Mouse (Mus musculus) stomach, embryonic 14.5 days (tissue): ENCODE results near the gene Cbx5. TPM values are rescaled to one million over a fixed set of nuclear protein-coding genes. Genes with fewer than 3 reads are reported as not detected.

ENCODE experiments used
- ATAC-seq: fragments of 200-750 bp; cut with Nextera tagmentation; 2 replicates; pipeline ENCODE4 v1.8.0; 2017; ENCODE audit warnings: low read depth, moderate TSS enrichment; ENCODE audit not compliant: insufficient number of reproducible peaks, insufficient read depth, low FRiP score
- H3K27ac ChIP-seq: fragments of 300-500 bp; sonication (generic); 2 replicates; pipeline ENCODE4 v1.5.1; 2014; ENCODE audit warnings: mild to moderate bottlenecking, low read length, moderate library complexity, mixed read lengths
- H3K27me3 ChIP-seq: fragments of 300-500 bp; sonication (generic); 2 replicates; pipeline ENCODE4 v1.6.1; 2014; ENCODE audit warnings: low read length, control low read depth, mixed read lengths; ENCODE audit not compliant: control insufficient read depth, insufficient read depth
- H3K36me3 ChIP-seq: fragments of 300-500 bp; sonication (generic); 2 replicates; pipeline ENCODE4 v1.6.1; 2014; ENCODE audit warnings: mild to moderate bottlenecking, control low read depth, low read length, moderate library complexity, mixed read lengths; ENCODE audit not compliant: control insufficient read depth, insufficient read depth
- H3K4me1 ChIP-seq: fragments of 300-500 bp; sonication (generic); 2 replicates; pipeline ENCODE4 v1.6.1; 2014; ENCODE audit warnings: low read length, control low read depth, mixed read lengths; ENCODE audit not compliant: control insufficient read depth, insufficient read depth
- H3K4me2 ChIP-seq: fragments of 300-500 bp; sonication (generic); replicated peaks from 2 replicates; pipeline ENCODE4 v1.6.1; 2014; ENCODE audit warnings: low read depth, low read length, control low read depth
- H3K4me3 ChIP-seq: fragments of 300-500 bp; sonication (generic); 2 replicates; pipeline ENCODE4 v1.5.1; 2014; ENCODE audit warnings: low read depth, low read length, control low read depth
- H3K9ac ChIP-seq: fragments of 300-500 bp; sonication (generic); replicated peaks from 2 replicates; pipeline ENCODE4 v1.6.1; 2014; ENCODE audit warnings: low read depth, mild to moderate bottlenecking, control low read depth, low read length, moderate library complexity, mixed read lengths
- H3K9me3 ChIP-seq: fragments of 300-500 bp; sonication (generic); 2 replicates; pipeline ENCODE4 v1.6.1; 2016; ENCODE audit warnings: low read depth, low read length, control low read depth; ENCODE audit not compliant: control insufficient read depth
- WGBS: fragments of 180-500 bp; shearing (Covaris S2); extraction: QIAGEN DNeasy Blood & Tissue Kit; methylation state at CpG from one replicate; pipeline ENCODE4 v1.1.7; 2014; 5-methylcytosine and 5-hydroxymethylcytosine counted together
- polyA plus RNA-seq: library from polyadenylated mRNA; unstranded; fragments of >200 nt; fragmentation: Nextera tagmentation; extraction: Ambion mirVana; gene quantifications from 2 replicates; pipeline ENCODE4 v1.2.1, GENCODE M21; 2014

Cbx5 gene
- polyA plus RNA-seq, 1 experiment from 2014 or later = 154 TPM

DNA sequence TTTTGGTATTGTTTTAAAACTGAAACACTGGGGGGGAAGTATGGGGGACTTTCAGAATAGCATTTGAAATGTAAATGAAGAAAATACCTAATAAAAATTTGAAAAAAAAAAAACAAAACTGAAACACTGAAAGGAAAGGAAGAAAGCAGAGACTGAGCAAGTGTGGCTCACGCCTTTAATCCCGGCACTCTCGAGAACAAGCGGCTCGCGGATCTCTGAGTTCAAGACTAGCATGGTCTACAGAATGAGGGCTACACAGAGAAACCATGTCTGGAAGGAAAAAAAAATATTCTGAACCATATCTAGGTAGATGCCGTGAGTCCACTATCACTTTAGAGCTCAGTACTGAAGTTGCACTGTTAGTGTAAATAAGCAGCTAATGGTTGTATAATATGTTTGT is 2.3 kb downstream of the Cbx5 start:
- H3K27ac ChIP-seq = no peak overlapping the region
- ATAC-seq = no peak
- peaks cover 2% of the 10 kb centered on the region; the same call in 1 of the 2 replicates for H3K4me1 ChIP-seq
- H3K9ac ChIP-seq = no peak overlapping the region
- no peaks in the 10 kb centered on the region for H3K9me3 ChIP-seq
- no peaks in the 10 kb centered on the region for H3K27me3 ChIP-seq
- peaks cover 10% of the 10 kb centered on the region for H3K36me3 ChIP-seq
- WGBS = 89% methylated on average over 7 of the region's 7 CpGs
- H3K4me3 ChIP-seq = no peak overlapping the region
- no peak overlapping the region for H3K4me2 ChIP-seq

DNA sequence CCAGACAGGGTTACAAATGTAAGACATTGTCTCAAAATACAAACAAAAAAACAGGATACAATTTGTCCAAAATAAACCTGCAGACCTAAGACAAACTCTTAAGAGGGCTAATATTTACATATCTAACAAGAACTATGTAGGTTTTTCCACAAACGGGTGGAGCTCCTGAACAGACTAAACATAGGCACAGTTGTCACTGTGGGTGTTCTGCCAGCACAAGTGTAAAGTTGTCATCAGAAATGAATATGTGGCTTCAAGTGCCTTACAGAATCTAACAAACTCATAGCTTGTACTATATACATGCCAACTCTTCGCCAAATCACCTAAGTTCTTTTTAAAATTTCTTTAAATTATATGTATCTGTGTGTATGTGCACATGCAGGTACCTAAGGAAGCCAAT is 6.5 kb downstream of the Cbx5 start:
- Histone ChIP-seq H3K9me3 (no peaks in the 10 kb centered on the region), H3K9ac (no peak overlapping the region), H3K4me1 (peaks cover 10% of the 10 kb centered on the region; the same call in 1 of the 2 replicates), H3K27ac (no peak overlapping the region), H3K27me3 (no peaks in the 10 kb centered on the region), H3K36me3 (0 out of 2 replicates have a peak, but pooled peaks cover 3% of the 10 kb centered on the region), H3K4me2 (no peak overlapping the region), H3K4me3 (no peak overlapping the region)
- 74% methylated on average over 2 of the region's 2 CpGs for WGBS
- ATAC-seq = no peak

DNA sequence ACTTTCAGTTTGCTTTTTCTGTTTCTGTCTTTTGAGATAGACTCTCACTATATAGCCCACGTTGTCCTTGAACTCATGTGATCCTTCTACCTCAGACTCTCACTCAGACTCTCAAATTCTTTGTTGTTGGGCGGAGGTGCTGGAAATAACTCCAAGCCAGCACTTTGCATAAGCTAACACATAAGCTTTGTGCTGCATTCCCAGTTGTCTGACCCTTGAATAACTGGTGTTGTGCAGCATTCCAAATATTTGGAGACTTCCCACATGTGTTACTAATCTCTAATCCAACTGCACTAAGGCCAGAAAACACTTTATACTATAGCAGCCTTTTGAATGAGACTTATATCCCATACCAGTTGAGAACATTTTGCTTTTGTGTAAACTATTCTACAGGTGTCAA is 10.7 kb downstream of the Cbx5 start:
- H3K27me3 ChIP-seq = no peaks in the 10 kb centered on the region
- H3K4me1 ChIP-seq = peaks cover 17% of the 10 kb centered on the region; the same call in 1 of the 2 replicates
- no peak overlapping the region for H3K4me2 ChIP-seq
- WGBS = 62% methylated on average over 2 of the region's 2 CpGs
- no peak overlapping the region for H3K9ac ChIP-seq
- H3K4me3 ChIP-seq = no peak overlapping the region
- H3K36me3 ChIP-seq = no peaks in the 10 kb centered on the region
- H3K9me3 ChIP-seq = no peaks in the 10 kb centered on the region
- H3K27ac ChIP-seq = no peak overlapping the region; the same call in 1 of the 2 replicates
- ATAC-seq = no peak

- H3K36me3 ChIP-seq = no peaks in the 10 kb centered on the region
- no peak for ATAC-seq
- WGBS = 71% methylated on average over 2 of the region's 2 CpGs
- no peak overlapping the region for H3K4me2 ChIP-seq
- no peak overlapping the region for H3K27ac ChIP-seq
- no peak overlapping the region for H3K9ac ChIP-seq
- no peaks in the 10 kb centered on the region for H3K27me3 ChIP-seq
- H3K4me1 ChIP-seq = peaks cover 17% of the 10 kb centered on the region; the same call in 1 of the 2 replicates
- H3K9me3 ChIP-seq = no peaks in the 10 kb centered on the region
- no peak overlapping the region for H3K4me3 ChIP-seq
Observed at GRCm38 (mm10) chr15:103227572-103227971, 12.0 kb downstream of the Cbx5 start.

- H3K4me3 ChIP-seq = no peak overlapping the region
- H3K9ac ChIP-seq = no peak overlapping the region
- H3K27ac ChIP-seq = no peak overlapping the region
- H3K36me3 ChIP-seq = no peaks in the 10 kb centered on the region
- H3K27me3 ChIP-seq = no peaks in the 10 kb centered on the region
- ATAC-seq = no peak
- H3K4me1 ChIP-seq = peaks cover 17% of the 10 kb centered on the region; the same call in 1 of the 2 replicates
- H3K4me2 ChIP-seq = no peak overlapping the region
- no peaks in the 10 kb centered on the region for H3K9me3 ChIP-seq
- WGBS = 62% methylated on average over 3 of the region's 3 CpGs
Observed at GRCm38 (mm10) chr15:103227022-103227421, 12.6 kb downstream of the Cbx5 start.

DNA sequence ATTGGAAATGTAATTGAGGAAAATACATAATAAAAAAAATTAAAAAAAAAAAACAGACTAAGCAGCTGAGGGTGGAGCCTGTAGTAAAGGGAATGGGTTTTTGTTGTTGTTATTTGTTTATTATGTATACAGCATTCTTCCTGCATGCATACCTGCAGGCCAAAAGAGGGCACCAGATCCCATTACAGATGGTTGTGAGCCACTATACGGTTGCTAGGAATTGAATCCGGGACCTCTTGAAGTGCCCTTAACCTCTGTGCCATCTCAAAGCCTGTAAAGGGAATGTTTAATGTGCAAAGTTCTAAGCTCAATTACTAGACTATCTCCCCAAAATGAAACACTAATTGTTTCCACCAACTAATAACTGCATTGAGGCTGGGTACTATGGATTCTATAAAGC is 15.5 kb downstream of the Cbx5 start:
- no peak overlapping the region for H3K27ac ChIP-seq
- no peak for ATAC-seq
- no peaks in the 10 kb centered on the region for H3K9me3 ChIP-seq
- no peak overlapping the region for H3K4me2 ChIP-seq
- no peak overlapping the region for H3K4me3 ChIP-seq
- H3K9ac ChIP-seq = no peak overlapping the region
- H3K36me3 ChIP-seq = no peaks in the 10 kb centered on the region; the same call in 1 of the 2 replicates
- H3K4me1 ChIP-seq = peaks cover 18% of the 10 kb centered on the region; the same call in 1 of the 2 replicates
- WGBS = 96% methylated on average over 2 of the region's 2 CpGs
- no peaks in the 10 kb centered on the region for H3K27me3 ChIP-seq

GRCm38 (mm10) chr15:103221386-103221785 is 18.2 kb downstream of the Cbx5 start:
- Histone ChIP-seq H3K9me3 (no peaks in the 10 kb centered on the region), H3K27me3 (no peaks in the 10 kb centered on the region), H3K4me3 (no peak overlapping the region), H3K27ac (no peak overlapping the region), H3K36me3 (no peaks in the 10 kb centered on the region; the same call in 1 of the 2 replicates), H3K9ac (no peak overlapping the region), H3K4me1 (peaks cover 12% of the 10 kb centered on the region; the same call in 1 of the 2 replicates), H3K4me2 (no peak overlapping the region)
- no peak for ATAC-seq
- 69% methylated on average over 1 of the region's 1 CpGs for WGBS

- Histone ChIP-seq H3K4me2 (no peak overlapping the region), H3K9me3 (no peaks in the 10 kb centered on the region), H3K4me1 (peaks cover 18% of the 10 kb centered on the region), H3K9ac (no peak overlapping the region), H3K27me3 (no peaks in the 10 kb centered on the region), H3K4me3 (no peak overlapping the region), H3K27ac (0 out of 2 replicates have a peak overlapping the region, but pooled peaks have one; percentile 21), H3K36me3 (no peaks in the 10 kb centered on the region; the same call in 1 of the 2 replicates)
- WGBS = 18% methylated on average over 3 of the region's 3 CpGs
- no peak for ATAC-seq
Observed at GRCm38 (mm10) chr15:103220785-103221184, 18.8 kb downstream of the Cbx5 start.

GRCm38 (mm10) chr15:103216052-103216451 is 23.6 kb downstream of the Cbx5 start:
- Histone ChIP-seq H3K27ac (peak overlapping the region; percentile 94), H3K9me3 (no peaks in the 10 kb centered on the region), H3K4me1 (peaks cover 24% of the 10 kb centered on the region), H3K4me2 (peak overlapping the region; percentile 53), H3K27me3 (no peaks in the 10 kb centered on the region), H3K4me3 (0 out of 2 replicates have a peak overlapping the region, but pooled peaks have one; percentile 24), H3K36me3 (peaks cover 12% of the 10 kb centered on the region), H3K9ac (no peak overlapping the region)
- WGBS = 21% methylated on average over 2 of the region's 2 CpGs
- ATAC-seq = no peak
